Mouse (Mus musculus) layer of hippocampus, adult 9-10 months (tissue): ENCODE data around the gene Slc6a16.

Source experiments
- DNase-seq: peaks from one replicate; pipeline ENCODE4 v3.0.0; 2022; ENCODE audit warnings: low spot score

Gene Slc6a16

GRCm38 (mm10) chr7:45240633-45241388 is at the start of gene Slc6a16:
Slc6a16 (plus strand) TSS chr7:45241085.
- no peak for DNase-seq

- no peak for DNase-seq
Observed at GRCm38 (mm10) chr7:45191161-45191560, 49.7 kb upstream of the Slc6a16 start.

- DNase-seq: no peak
Observed at GRCm38 (mm10) chr7:45191803-45192363, 49.0 kb upstream of the Slc6a16 start.

- DNase-seq: no peak
Observed at GRCm38 (mm10) chr7:45192585-45193310, 48.1 kb upstream of the Slc6a16 start.

- no peak for DNase-seq
Observed at GRCm38 (mm10) chr7:45193406-45193805, 47.5 kb upstream of the Slc6a16 start.

- no peak for DNase-seq
Observed at GRCm38 (mm10) chr7:45193871-45194785, 46.8 kb upstream of the Slc6a16 start.

- no peak for DNase-seq
Observed at GRCm38 (mm10) chr7:45195341-45196175, 45.3 kb upstream of the Slc6a16 start.

GRCm38 (mm10) chr7:45196176-45196535 is 44.7 kb upstream of the Slc6a16 start:
- DNase-seq: no peak

- DNase-seq: no peak
Observed at GRCm38 (mm10) chr7:45196994-45197393, 43.9 kb upstream of the Slc6a16 start.

- DNase-seq: peak; percentile 47
Observed at GRCm38 (mm10) chr7:45198435-45198834, 42.5 kb upstream of the Slc6a16 start.

- no peak for DNase-seq
Observed at GRCm38 (mm10) chr7:45198961-45199360, 41.9 kb upstream of the Slc6a16 start.

GRCm38 (mm10) chr7:45202654-45203053 is 38.2 kb upstream of the Slc6a16 start:
- no peak for DNase-seq

GRCm38 (mm10) chr7:45204380-45205143 is 36.3 kb upstream of the Slc6a16 start, which contains the start of gene Ccdc155:
Ccdc155 (minus strand) TSS chr7:45204892.
- DNase-seq: peak; percentile 79

GRCm38 (mm10) chr7:45208260-45208659 is 32.6 kb upstream of the Slc6a16 start:
- DNase-seq: no peak

- DNase-seq: no peak
Observed at GRCm38 (mm10) chr7:45211070-45211469, 29.8 kb upstream of the Slc6a16 start.

GRCm38 (mm10) chr7:45211851-45212251 is 29.0 kb upstream of the Slc6a16 start, which contains the start of gene Dkkl1:
Dkkl1 (minus strand) TSS chr7:45212147.
- DNase-seq: no peak

- DNase-seq: no peak
Observed at GRCm38 (mm10) chr7:45212356-45212755, 28.5 kb upstream of the Slc6a16 start.

GRCm38 (mm10) chr7:45213708-45214107 is 27.2 kb upstream of the Slc6a16 start:
- DNase-seq: no peak

GRCm38 (mm10) chr7:45215673-45216441 is 25.0 kb upstream of the Slc6a16 start, which contains the start of gene Tead2:
Tead2 (plus strand) TSS chr7:45215753.
- no peak for DNase-seq
